Mouse (Mus musculus): ENCODE results near the gene Gm10681.
"Not testable (repeated sequence)": the region's sequence is repeated elsewhere in the genome, so short reads cannot be mapped to it uniquely, and the experiment has no call there.

Gene Gm10681
- long read RNA-seq, experiment 1: 0 reads
- long read RNA-seq, experiment 2: 0 reads

DNA sequence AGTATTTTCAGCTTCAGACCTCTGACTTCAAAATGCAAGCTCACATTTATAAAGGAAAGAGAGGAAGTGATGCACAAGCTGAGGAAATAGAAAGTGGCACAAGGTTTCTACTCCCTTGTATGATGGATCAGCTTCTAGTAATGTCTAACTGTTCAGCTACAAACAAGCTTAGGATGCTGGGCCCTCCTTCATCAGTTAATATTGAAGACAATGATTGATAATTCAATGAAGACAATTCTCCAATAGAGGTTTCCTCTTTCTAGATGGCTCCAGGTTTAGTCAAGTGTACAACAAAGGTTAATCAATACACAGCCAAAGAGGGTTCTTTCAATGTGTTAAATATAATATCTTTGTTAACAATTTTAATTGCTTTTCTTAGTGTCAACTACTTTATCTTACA, at the start of gene Gm10681:
Gm10681 (minus strand) TSS at position 101 of the 400 bp plus-strand sequence.
- intact Hi-C loops (cut with DNase I): no loop called here

DNA sequence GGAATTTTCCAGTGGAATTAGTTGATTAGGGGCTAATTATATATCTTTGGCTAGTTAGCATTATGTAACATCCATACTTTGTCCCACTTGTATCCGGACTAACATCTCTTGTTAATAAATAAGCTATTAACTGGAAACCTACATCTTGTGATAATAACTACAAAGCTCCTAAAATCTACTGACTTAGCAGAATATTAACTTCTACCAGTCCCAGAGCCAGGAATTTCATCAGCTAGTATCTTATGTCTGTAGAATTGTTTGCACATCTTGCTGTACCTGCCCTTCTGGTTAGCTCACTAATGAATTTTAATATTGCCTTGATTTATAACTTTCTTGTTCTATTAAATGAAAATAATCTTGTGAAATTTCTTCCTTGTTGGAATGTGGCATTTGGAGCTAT, 46.5 kb upstream of the Gm10681 start:
- intact Hi-C loops (cut with DNase I): no loop called here

DNA sequence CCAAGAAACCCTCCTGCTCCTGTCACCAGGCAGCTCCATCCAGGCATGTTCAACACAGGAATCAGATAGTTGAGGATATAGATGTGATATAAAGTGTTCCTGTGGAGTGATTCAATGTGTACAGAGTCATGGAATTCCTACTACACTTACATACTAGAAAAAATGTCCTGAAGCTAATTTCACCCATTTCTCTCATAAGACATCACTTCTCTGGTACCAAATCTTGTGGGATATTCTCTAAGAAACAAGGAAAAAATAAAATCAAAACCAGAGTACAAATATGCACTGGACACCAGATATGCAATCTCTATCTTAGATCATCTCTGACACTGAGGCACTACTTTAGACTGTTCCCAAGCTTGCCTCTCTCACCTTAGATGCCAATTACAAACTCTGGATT, 41.5 kb upstream of the Gm10681 start, which contains the start of gene Hsd3b5:
Hsd3b5 (minus strand) TSS at position 101 of the 400 bp plus-strand sequence.
- intact Hi-C loops (cut with DNase I): no loop called here

DNA sequence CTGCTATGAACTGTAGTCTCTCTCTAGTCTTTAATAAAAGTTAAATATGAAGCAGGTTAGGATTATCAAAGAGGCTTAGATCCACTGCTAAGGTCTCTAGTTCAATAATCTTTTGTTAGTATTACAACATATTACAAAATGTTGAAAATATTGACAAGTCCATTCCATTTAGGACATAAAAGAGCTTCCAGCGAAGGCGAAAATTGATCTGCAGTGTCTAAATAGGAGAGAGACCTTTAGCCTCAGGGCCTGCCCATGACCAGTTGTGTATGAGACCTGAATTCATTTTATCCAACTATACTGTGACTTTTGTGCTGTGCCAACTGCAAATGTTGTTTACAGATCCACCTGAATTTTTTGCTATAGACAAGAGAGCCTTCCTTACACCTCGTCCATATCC, 41.0 kb upstream of the Gm10681 start:
- intact Hi-C loops (cut with DNase I): no loop called here

DNA sequence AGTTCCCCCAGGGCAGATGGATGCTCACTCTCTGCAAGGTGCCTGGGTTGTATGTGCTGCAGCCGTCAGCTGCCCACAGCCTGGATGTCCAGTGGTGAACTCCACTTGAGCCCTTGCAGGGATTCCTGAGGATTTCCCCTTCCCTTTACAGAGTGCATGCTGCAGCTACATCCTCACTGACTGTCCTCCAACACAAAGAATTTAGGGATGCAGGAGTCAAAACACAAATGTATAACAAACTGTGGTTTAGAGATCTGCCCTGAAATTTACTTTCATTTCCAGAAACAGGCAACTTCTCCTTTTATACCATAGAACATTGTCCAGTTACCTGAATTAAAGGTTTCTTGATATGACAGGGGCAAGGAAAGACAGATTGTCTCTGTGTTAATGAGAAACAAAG, 28.2 kb upstream of the Gm10681 start:
- intact Hi-C loops (cut with DNase I): not testable (repeated sequence)

DNA sequence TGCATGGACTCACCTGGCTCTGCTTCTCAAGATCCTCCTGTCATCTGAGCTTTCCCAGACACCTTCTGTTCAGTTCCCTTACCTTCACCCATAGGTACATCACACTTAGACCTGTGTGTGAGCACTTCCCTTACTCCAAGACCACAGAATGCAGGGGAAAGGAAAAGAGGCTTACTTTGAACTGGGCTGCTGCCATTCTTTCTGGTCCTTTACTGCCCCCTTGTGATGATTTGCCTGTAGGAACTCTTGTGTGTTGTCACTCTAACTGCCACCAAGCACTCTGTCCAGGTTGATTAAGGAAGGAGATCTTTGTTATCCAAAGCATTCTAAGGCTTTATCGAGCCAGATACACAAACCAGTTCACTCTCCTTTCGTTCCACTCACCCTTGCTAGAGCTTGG, 27.6 kb upstream of the Gm10681 start:
- intact Hi-C loops (cut with DNase I): not testable (repeated sequence)

DNA sequence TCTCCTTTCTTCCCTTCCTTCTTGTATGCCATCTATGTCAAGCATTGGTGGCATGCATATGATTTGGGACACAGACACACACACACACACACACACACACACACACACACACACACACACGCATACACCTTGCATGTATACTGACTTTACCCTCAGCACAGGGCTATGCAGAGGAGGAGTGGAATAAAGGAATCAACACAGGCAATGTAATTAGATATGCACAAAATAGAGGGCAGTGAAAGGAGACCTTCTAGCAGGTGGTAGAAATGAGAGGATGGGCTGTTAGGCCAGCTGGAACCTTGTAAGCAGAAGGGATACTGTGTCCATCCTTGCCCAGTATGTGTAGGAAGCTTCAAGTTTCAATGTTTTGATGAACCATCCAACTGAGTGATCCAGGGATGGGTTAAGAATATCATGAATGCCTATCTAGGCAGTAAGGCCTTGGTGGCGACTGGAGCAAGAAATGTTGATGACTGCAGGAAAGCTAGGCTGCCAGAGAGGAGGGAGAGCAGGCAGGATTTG, 25.9 kb upstream of the Gm10681 start:
- intact Hi-C loops (cut with DNase I): not testable (repeated sequence)

DNA sequence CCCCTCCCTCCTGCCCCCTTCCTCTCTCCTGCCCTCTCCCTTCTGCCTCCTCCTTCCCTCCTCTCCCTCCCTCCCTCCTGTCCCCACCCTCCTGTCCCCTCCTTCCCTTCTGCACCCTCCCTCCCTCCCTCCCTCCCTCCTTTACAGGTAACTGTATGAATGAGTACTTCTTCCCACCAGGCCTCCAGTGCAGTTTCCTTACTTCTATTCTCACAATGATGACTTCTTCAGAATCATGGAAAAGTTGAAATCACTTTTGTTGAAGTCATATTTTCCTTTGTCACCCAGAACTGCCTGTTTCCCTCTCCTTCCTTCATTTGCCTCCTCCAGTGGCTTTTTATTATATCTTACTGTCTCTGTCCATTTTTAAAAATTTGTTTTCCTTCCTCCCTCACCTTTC, 25.4 kb upstream of the Gm10681 start:
- intact Hi-C loops (cut with DNase I): no loop called here

DNA sequence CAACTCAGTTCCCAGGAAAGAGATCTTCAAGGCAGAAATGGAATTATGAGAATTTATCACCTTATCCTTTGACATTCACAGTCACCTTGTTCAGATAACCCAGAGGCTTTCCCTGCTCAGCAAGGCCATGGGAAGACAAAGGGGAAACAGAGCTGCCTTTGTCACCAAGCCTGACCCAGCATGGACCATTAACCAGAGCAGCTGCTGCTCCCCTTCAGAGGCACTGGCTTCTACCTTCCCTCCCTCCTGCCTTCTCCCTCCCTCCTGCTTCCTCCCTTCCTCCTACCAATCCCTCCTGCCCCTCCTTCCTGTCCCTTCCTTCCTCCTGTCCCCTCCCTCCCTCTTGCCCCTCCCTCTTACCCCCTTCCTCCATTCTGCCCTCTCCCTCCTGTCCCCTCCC, 24.9 kb upstream of the Gm10681 start:
- intact Hi-C loops (cut with DNase I): not testable (repeated sequence)

DNA sequence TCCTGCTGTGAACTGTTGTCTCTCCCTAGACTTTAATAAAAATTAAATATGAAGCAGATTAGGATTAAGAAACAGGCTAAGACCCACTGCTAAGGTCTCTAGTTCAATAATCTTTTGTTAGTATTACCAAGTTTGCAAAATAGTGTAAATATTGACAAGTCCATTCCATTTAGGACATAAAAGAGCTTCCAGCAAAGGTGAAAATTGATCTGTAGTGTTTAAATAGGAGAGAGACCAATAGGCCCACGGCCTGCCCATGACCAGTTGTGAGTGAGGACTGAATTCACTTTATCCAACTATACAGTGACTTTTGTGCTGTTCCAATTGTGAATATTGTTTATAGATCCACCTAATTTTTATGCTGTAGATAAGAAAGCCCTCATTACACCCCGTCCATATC, 886 bp downstream of the Gm10681 start:
- intact Hi-C loops (cut with DNase I): no loop called here

DNA sequence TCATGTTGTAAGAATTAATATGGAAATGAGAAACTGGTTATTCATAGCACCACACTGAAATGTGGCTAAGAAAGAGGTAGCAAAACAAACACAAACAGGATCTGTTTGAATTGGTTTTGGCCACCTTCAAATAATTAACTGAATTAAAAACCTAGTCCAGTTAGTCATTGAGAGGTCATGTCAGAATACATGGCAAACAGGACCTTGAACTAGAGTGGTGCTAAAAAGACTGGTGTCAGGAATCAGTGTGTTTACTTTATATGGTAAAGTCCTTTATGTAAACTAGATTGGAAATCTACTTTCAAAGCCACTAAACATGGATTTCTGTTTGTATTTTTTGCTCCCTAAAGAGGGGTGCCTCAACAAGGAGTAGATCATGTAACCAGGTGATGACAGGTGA, 6.0 kb downstream of the Gm10681 start:
- intact Hi-C loops (cut with DNase I): not testable (repeated sequence)

DNA sequence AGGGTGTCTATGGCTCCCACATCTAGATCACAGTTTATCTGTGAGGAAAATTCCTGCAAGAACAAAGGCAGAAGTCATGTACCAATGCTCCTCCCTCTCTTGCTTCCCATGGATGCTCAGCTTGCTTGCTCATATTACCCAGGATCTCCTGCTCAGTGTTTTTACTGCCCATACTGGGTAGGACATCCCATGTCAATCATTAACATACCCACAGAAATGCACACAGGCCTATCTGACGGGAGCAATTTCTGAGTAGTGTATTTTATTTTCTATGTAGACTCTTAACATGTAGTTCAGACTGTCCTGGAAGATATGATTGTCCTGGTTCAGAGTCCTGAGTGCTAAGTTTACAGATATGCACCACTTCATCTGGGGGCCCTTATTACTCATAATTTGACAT, 6.4 kb downstream of the Gm10681 start:
- intact Hi-C loops (cut with DNase I): not testable (repeated sequence)

DNA sequence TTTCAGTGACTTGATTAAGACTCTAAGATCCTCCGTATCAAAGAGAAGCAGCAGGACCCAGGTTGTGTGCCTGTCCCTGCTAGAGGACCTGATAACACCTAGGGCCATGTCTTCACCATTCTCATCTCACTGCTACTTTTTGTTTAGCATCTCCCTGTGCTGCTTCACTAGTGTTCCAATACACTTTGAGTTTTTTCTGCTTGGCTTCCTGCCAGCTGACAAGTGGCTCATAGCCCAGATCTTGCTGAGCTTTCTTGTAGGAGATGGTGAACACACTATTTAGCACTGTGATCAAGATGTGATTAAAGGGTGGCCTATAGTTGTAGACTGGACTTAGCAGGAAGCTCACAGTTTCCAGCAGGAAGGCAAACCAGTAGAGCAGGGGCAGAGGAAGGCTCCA, 7.6 kb downstream of the Gm10681 start:
- intact Hi-C loops (cut with DNase I): not testable (repeated sequence)

DNA sequence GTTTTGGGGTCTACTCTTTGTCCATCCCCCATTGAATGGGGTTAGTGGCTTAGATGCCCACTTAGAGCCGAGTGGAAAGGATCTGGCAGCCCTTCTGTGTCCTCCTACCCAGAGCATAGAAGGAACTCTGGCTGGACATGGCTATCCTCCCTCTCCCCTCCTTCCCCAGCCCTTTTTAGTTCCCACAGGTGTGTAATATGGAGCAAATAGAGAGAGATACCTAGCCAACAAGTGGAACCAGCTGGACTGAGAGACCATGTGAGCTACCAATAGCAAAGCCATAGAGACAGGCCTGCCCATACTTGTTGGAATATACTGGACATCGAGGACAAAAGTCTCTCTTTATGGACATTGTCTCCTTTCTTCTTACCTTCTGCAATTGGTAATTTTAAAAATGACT, 20.9 kb downstream of the Gm10681 start:
- intact Hi-C loops (cut with DNase I): not testable (repeated sequence)

DNA sequence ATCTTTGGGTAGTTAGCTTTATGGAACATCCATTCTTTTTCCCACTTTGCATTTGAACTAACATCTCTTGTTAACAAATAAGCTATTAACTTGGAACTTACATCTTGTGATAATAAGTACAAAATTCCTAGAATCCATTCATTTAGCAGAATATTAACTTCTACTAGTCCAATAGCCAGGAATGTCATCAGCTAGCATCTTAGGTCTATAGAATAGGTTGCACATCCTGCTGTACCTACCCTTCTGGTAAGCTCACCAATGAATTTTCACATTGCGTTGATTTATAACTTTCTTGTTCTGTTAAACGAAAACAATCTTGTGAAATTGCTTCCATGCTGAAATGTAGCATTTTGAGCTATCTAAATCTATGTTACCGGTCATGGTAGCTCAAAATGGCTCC, 23.7 kb downstream of the Gm10681 start:
- intact Hi-C loops (cut with DNase I): not testable (repeated sequence)

DNA sequence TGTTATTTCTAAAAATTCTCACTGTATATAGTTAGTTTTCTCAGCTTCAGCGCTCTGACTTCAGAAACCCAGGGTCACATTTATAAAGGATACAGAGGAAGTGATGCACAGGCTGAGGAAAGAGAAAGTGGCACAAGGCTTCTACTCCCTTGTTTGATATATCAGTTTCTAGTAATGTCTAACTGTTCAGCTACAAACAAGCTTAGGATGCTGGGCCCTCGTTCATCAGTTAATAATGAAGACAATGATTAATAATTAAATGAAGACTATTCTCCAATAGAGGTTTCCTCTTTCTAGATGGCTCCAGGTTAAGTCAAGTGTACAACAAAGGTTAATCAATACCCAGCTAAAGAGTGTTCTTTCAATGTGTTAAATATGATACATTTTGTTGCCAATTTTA, 24.8 kb downstream of the Gm10681 start:
- intact Hi-C loops (cut with DNase I): not testable (repeated sequence)

DNA sequence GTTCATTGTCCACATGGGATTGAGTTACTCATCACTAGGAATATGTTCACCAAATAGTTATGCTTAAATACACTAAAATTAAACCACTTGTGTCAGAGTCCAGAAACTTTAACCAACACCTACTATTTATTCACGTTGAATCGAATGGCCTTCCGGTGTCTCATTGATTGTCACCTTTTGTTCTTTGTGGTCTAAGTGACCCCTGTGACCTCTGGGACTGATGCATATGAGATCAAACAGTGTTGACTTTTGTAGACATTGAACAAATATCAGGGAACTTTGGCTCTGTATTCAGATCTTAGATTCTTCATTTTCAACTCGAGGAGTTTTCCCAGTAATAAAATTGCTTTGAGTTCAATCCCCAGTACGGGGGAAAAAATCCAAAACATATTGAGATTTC, 27.9 kb downstream of the Gm10681 start:
- intact Hi-C loops (cut with DNase I): not testable (repeated sequence)

DNA sequence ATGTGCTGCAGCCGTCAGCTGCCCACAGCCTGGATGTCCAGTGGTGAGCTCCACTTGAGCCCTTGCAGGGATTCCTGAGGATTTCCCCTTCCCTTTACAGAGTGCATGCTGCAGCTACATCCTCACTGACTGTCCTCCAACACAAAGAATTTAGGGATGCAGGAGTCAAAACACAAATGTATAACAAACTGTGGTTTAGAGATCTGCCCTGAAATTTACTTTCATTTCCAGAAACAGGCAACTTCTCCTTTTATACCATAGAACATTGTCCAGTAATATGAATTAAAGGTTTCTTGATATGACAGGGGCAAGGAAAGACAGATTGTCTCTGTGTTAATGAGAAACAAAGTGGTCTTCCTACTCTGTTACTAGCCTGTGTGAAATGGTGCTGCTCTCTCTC, 37.8 kb downstream of the Gm10681 start:
- intact Hi-C loops (cut with DNase I): not testable (repeated sequence)

DNA sequence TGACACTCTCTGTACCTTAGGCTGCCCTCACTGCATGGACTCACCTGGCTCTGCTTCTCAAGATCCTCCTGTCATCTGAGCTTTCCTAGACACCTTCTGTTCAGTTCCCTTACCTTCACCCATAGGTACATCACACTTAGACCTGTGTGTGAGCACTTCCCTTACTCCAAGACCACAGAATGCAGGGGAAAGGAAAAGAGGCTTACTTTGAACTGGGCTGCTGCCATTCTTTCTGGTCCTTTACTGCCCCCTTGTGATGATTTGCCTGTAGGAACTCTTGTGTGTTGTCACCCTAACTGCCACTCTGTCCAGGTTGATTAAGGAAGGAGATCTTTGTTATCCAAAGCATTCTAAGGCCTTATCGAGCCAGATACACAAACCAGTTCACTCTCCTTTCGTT, 38.4 kb downstream of the Gm10681 start:
- intact Hi-C loops (cut with DNase I): not testable (repeated sequence)

DNA sequence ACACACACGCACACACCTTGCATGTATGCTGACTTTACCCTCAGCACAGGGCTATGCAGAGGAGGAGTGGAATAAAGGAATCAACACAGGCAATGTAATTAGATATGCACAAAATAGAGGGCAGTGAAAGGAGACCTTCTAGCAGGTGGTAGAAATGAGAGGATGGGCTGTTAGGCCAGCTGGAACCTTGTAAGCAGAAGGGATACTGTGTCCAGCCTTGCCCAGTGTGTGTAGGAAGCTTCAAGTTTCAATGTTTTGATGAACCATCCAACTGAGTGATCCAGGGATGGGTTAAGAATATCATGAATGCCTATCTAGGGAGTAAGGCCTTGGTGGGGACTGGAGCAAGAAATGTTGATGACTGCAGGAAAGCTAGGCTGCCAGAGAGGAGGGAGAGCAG, 40.1 kb downstream of the Gm10681 start:
- intact Hi-C loops (cut with DNase I): not testable (repeated sequence)

DNA sequence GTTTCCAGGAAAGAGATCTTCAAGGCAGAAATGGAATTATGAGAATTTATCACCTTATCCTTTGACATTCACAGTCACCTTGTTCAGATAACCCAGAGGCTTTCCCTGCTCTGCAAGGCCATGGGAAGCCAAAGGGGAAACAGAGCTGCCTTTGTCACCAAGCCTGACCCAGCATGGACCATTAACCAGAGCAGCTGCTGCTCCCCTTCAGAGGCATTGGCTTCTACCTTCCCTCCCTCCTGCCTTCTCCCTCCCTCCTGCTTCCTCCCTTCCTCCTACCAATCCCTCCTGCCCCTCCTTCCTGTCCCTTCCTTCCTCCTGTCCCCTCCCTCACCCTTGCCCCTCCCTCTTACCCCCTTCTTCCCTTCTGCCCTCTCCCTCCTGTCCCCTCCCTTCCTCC, 41.0 kb downstream of the Gm10681 start:
- intact Hi-C loops (cut with DNase I): not testable (repeated sequence)

DNA sequence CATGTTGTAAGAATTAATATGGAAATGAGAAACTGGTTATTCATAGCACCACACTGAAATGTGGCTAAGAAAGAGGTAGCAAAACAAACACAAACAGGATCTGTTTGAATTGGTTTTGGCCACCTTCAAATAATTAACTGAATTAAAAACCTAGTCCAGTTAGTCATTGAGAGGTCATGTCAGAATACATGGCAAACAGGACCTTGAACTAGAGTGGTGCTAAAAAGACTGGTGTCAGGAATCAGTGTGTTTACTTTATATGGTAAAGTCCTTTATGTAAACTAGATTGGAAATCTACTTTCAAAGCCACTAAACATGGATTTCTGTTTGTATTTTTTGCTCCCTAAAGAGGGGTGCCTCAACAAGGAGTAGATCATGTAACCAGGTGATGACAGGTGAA, 63.6 kb downstream of the Gm10681 start:
- intact Hi-C loops (cut with DNase I): not testable (repeated sequence)

DNA sequence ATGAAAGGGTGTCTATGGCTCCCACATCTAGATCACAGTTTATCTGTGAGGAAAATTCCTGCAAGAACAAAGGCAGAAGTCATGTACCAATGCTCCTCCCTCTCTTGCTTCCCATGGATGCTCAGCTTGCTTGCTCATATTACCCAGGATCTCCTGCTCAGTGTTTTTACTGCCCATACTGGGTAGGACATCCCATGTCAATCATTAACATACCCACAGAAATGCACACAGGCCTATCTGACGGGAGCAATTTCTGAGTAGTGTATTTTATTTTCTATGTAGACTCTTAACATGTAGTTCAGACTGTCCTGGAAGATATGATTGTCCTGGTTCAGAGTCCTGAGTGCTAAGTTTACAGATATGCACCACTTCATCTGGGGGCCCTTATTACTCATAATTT, 64.1 kb downstream of the Gm10681 start:
- intact Hi-C loops (cut with DNase I): not testable (repeated sequence)

DNA sequence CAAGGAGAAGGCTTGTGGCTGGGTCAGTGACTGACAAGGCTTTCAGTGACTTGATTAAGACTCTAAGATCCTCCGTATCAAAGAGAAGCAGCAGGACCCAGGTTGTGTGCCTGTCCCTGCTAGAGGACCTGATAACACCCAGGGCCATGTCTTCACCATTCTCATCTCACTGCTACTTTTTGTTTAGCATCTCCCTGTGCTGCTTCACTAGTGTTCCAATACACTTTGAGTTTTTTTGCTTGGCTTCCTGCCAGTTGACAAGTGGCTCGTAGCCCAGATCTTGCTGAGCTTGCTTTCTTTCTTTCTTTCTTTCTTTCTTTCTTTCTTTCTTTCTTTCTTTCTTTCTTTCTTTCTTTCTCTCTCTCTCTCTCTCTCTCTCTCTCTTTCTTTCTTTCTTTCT, 65.8 kb downstream of the Gm10681 start:
- intact Hi-C loops (cut with DNase I): not testable (repeated sequence)

Data from adrenal gland (tissue).